Mouse (Mus musculus): ENCODE measurements around the gene Snrpf. TPM values are rescaled to one million over a fixed set of nuclear protein-coding genes. Genes with fewer than 3 reads are reported as not detected.
"Not testable (repeated sequence)": the region's sequence is repeated elsewhere in the genome, so short reads cannot be mapped to it uniquely, and the experiment has no call there.

The Snrpf gene
- polyA plus RNA-seq, 1 experiment from 2014 or later: 70.9 TPM

DNA sequence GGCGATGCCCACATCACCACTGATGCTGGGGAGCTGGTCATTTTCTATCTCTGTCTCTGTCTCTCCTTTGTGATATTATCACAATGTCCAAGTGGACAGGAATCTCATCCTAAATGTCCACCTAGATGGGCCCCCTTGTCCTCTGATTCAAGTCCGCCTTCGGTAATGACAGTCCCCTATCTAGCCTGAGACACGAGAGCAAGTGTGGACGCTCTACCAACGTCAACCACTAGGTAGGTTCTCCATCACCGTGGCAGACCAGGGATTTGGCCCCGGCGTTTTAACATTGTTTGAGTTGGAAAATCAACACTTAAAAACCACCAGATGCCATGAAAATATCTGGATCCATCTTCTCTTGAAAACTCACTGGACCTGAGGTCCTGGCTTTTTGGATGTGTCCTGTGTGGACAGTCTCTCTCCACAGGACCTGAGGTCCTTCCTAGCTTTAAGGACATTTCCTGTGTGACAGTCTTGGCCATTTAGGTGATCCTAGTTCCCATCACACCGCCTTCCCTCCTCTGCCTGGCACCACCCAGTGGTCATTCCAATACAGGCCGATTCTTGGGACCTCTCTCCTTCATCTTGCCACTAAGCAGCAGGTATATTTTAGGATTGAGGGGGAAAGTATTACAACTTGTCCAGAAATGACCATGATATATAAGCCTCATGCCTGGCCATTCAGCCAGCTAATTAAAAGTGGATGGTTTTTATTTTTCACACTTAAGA is 21.5 kb downstream of the Snrpf start:
- Histone ChIP-seq H3K36me3 (ENCODE audit: control insufficient read depth, insufficient read depth) (no peaks in the 10 kb centered on the region), H3K4me1 (ENCODE audit: control insufficient read depth, insufficient read depth, low read length) (no peaks in the 10 kb centered on the region), H3K27ac (ENCODE audit: low read length) (no peak overlapping the region), H3K4me2 (ENCODE audit: low read depth, low read length) (no peak overlapping the region), H3K4me3 (ENCODE audit: low read length) (no peak overlapping the region), H3K27me3 (ENCODE audit: control insufficient read depth, insufficient read depth, low read length) (no peaks in the 10 kb centered on the region), H3K9ac (ENCODE audit: low read length) (no peak overlapping the region), H3K9me3 (replicated peaks; ENCODE audit: control insufficient read depth, low read length) (no peaks in the 10 kb centered on the region)
- 82% methylated on average over 11 of the region's 11 CpGs for WGBS
- ATAC-seq (replicated peaks; ENCODE audit: extremely low read depth, insufficient read depth, low FRiP score): no peak

DNA sequence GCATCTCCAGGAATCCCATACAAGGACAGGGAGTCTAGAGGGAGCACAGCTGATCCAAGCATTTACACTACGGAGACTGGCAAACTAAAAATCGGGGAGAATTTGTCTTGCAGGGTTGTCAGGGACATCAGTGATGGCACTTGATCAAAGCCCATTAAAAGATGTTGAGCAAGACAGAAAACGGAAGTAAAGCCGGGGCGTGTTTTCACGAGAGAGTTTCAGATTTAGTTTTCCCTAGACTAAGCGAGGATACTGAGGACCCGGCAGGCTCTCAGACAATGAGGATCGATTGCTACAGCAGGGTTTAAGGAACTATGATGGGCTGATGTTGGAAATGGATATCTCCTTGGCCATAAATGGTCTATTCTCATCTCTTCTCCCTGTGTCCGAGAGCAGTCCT is 22.4 kb downstream of the Snrpf start:
- Histone ChIP-seq H3K36me3 (ENCODE audit: control insufficient read depth, insufficient read depth) (no peaks in the 10 kb centered on the region), H3K4me1 (ENCODE audit: control insufficient read depth, insufficient read depth, low read length) (no peaks in the 10 kb centered on the region), H3K4me2 (ENCODE audit: low read depth, low read length) (no peak overlapping the region), H3K4me3 (ENCODE audit: low read length) (no peak overlapping the region), H3K9me3 (replicated peaks; ENCODE audit: control insufficient read depth, low read length) (no peaks in the 10 kb centered on the region), H3K9ac (ENCODE audit: low read length) (no peak overlapping the region), H3K27me3 (ENCODE audit: control insufficient read depth, insufficient read depth, low read length) (no peaks in the 10 kb centered on the region), H3K27ac (ENCODE audit: low read length) (no peak overlapping the region)
- 80% methylated on average over 10 of the region's 10 CpGs for WGBS
- ATAC-seq (replicated peaks; ENCODE audit: extremely low read depth, insufficient read depth, low FRiP score): no peak

DNA sequence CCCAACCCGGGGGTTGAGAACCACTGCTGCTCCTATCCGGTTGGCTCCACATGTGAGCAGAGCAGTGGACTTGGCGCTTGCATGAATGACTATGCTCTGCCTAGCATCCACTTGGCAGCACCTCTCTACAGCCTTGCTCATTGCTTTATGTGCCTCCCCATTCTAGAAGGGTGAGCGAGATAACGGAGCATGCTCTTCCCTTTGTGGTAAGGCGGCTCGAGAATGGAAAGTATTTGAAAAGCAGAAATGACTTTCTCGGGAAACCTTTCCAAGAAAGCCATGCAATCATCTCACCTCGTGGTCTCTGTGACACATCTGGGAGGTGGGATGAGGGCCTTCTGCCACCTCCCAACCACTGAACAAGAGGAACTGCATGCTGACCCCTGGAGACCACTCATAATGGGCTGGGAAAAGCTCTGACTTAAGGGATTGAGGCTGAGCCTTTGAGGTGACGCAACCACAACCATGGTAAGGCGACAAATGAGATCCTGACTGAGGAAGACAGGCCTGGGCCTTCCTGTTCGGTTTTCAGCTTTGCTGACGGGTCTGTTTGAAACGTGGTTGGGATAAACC is 24.9 kb downstream of the Snrpf start:
- H3K36me3 ChIP-seq (ENCODE audit: control insufficient read depth, insufficient read depth): no peaks in the 10 kb centered on the region
- no peak overlapping the region for H3K4me3 ChIP-seq (ENCODE audit: low read length)
- no peak overlapping the region for H3K4me2 ChIP-seq (ENCODE audit: low read depth, low read length)
- 74% methylated on average over 14 of the region's 14 CpGs for WGBS
- H3K27me3 ChIP-seq (ENCODE audit: control insufficient read depth, insufficient read depth, low read length): no peaks in the 10 kb centered on the region
- H3K27ac ChIP-seq (ENCODE audit: low read length): no peak overlapping the region
- no peak overlapping the region for H3K9ac ChIP-seq (ENCODE audit: low read length)
- H3K4me1 ChIP-seq (ENCODE audit: control insufficient read depth, insufficient read depth, low read length): no peaks in the 10 kb centered on the region
- H3K9me3 ChIP-seq (replicated peaks; ENCODE audit: control insufficient read depth, low read length): no peaks in the 10 kb centered on the region
- ATAC-seq (replicated peaks; ENCODE audit: extremely low read depth, insufficient read depth, low FRiP score): no peak

DNA sequence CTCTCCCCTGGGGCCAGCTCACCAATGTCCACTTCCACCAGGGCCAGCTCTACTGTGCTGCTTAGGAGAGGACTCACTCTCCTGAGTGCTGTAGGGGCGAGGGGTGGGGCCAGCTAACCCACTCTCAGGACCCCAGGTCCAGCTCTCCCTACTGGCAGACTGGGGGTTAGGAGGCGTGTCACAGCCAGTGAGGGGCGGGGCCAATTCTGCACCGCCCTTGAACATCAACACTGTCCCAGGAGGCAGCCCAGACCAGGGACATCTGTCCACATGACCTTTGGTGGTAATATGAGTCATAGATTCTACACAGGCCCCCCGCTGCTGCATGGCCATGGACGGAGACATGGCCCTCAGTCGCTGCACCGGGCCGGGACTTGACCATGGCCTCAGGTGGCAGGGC is 29.7 kb downstream of the Snrpf start:
- Histone ChIP-seq H3K4me1 (ENCODE audit: control insufficient read depth, insufficient read depth, low read length) (no peaks in the 10 kb centered on the region), H3K27me3 (ENCODE audit: control insufficient read depth, insufficient read depth, low read length) (no peaks in the 10 kb centered on the region), H3K4me2 (ENCODE audit: low read depth, low read length) (no peak overlapping the region), H3K9ac (ENCODE audit: low read length) (no peak overlapping the region), H3K9me3 (replicated peaks; ENCODE audit: control insufficient read depth, low read length) (no peaks in the 10 kb centered on the region), H3K36me3 (ENCODE audit: control insufficient read depth, insufficient read depth) (no peaks in the 10 kb centered on the region), H3K4me3 (ENCODE audit: low read length) (no peak overlapping the region), H3K27ac (ENCODE audit: low read length) (no peak overlapping the region)
- WGBS: 57% methylated on average over 9 of the region's 9 CpGs
- ATAC-seq (replicated peaks; ENCODE audit: extremely low read depth, insufficient read depth, low FRiP score): 0 out of 2 replicates have a peak, but pooled peaks have one; percentile 10

DNA sequence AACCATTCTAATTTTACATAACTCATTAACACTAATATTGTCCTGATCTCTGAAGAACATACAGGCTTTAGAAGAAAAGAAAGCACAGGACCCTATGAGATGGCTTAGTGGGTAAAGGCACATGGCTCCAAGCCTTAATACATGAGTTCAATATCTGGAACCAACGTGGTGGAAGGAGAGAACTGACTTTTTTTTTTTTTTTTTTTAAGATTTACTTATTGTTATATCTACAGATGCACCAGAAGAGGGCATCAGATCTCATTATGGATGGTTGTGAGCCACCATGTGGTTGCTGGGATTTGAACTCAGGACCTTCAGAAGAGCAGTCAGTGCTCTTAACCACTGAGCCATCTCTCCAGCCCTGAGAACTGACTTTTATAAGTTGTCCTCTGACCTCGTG is 31.5 kb downstream of the Snrpf start:
- H3K36me3 ChIP-seq (ENCODE audit: control insufficient read depth, insufficient read depth); H3K27me3 ChIP-seq (ENCODE audit: control insufficient read depth, insufficient read depth, low read length); ATAC-seq (replicated peaks; ENCODE audit: extremely low read depth, insufficient read depth, low FRiP score); H3K27ac ChIP-seq (ENCODE audit: low read length); H3K4me1 ChIP-seq (ENCODE audit: control insufficient read depth, insufficient read depth, low read length); H3K4me3 ChIP-seq (ENCODE audit: low read length); H3K9me3 ChIP-seq (replicated peaks; ENCODE audit: control insufficient read depth, low read length); H3K9ac ChIP-seq (ENCODE audit: low read length); H3K4me2 ChIP-seq (ENCODE audit: low read depth, low read length): not testable (repeated sequence)
- 66% methylated on average over 2 of the region's 2 CpGs for WGBS

DNA sequence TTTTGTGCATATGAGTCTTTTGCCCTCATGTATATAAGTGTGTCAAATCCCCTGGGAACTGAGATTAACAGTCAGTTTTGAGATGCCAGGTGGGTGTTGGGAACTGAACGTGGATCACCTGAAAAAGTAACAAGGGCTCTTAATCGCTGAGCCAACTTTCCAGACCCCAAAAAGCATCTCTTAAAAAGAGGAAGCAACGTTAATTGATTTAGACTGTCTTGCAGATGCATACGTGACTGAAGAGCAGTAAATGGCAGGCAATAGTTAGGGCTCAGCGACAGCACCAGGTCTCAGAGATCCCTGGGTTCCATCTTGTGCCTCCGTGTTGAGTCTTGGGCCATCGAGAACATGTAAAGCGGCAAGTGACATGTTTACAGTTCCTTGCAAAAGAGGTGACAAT is 36.9 kb downstream of the Snrpf start:
- no peak for ATAC-seq (replicated peaks; ENCODE audit: extremely low read depth, insufficient read depth, low FRiP score)

DNA sequence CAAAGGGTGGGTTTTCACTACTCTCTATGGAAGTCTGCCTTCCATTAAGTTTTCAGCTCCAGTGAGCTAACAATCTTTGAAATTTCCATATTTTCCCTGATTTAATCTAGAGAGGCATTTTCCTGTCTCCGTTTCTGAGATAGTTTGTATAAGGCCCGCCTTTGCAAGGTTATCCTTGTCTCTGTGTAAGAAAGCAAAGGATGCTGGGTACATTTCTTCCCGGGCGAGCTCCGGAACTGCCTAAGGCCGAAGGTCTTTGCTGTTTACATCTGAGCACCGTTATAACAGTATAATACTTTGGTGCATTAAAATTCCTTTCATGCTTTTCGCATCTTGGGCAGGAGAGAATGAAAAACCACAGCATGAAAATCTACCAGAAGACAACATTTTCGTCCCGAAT is 39.7 kb downstream of the Snrpf start:
- ATAC-seq (replicated peaks; ENCODE audit: extremely low read depth, insufficient read depth, low FRiP score): no peak
- H3K27ac ChIP-seq (ENCODE audit: low read length): no peak overlapping the region
- WGBS: 75% methylated on average over 10 of the region's 10 CpGs

More for the DNA sequence above, 36.9 kb downstream of the Snrpf start:
- Histone ChIP-seq H3K9me3 (replicated peaks; ENCODE audit: control insufficient read depth, low read length) (no peaks in the 10 kb centered on the region), H3K9ac (ENCODE audit: low read length) (no peak overlapping the region), H3K27ac (ENCODE audit: low read length) (no peak overlapping the region), H3K4me1 (ENCODE audit: control insufficient read depth, insufficient read depth, low read length) (no peaks in the 10 kb centered on the region), H3K36me3 (ENCODE audit: control insufficient read depth, insufficient read depth) (no peaks in the 10 kb centered on the region), H3K4me3 (ENCODE audit: low read length) (no peak overlapping the region), H3K4me2 (ENCODE audit: low read depth, low read length) (no peak overlapping the region), H3K27me3 (ENCODE audit: control insufficient read depth, insufficient read depth, low read length) (no peaks in the 10 kb centered on the region)
- 76% methylated on average over 8 of the region's 8 CpGs for WGBS

DNA sequence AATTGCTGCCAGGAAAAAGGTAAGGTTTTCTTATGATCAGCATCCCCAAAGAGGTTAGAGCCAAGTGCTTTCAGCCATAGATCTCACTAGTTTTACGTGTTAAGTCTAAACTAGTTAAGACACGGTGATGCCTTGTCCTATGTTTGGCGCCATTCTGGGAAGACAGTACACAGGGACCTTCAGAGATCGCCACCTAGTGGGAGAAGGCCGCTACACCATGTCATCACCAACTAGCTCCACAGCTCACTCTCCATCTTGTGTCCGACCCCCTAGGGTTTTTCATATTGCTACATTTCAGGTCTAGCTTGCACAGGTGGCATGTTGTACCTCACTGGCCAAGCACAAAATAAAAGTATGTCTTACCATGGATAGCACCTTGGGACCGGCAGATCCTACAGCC is 40.5 kb downstream of the Snrpf start:
- no peak overlapping the region for H3K9ac ChIP-seq (ENCODE audit: low read length)
- H3K9me3 ChIP-seq (replicated peaks; ENCODE audit: control insufficient read depth, low read length): no peaks in the 10 kb centered on the region
- no peaks in the 10 kb centered on the region for H3K27me3 ChIP-seq (ENCODE audit: control insufficient read depth, insufficient read depth, low read length)
- 12% methylated on average over 7 of the region's 7 CpGs for WGBS
- no peak overlapping the region for H3K27ac ChIP-seq (ENCODE audit: low read length)
- no peak; the same call in 1 of the 2 replicates for ATAC-seq (replicated peaks; ENCODE audit: extremely low read depth, insufficient read depth, low FRiP score)
- H3K4me2 ChIP-seq (ENCODE audit: low read depth, low read length): no peak overlapping the region
- no peaks in the 10 kb centered on the region for H3K4me1 ChIP-seq (ENCODE audit: control insufficient read depth, insufficient read depth, low read length)
- H3K36me3 ChIP-seq (ENCODE audit: control insufficient read depth, insufficient read depth): no peaks in the 10 kb centered on the region
- H3K4me3 ChIP-seq (ENCODE audit: low read length): no peak overlapping the region

More for the DNA sequence above, 39.7 kb downstream of the Snrpf start:
- Histone ChIP-seq H3K4me3 (ENCODE audit: low read length) (no peak overlapping the region), H3K36me3 (ENCODE audit: control insufficient read depth, insufficient read depth) (no peaks in the 10 kb centered on the region), H3K9me3 (replicated peaks; ENCODE audit: control insufficient read depth, low read length) (no peaks in the 10 kb centered on the region), H3K27me3 (ENCODE audit: control insufficient read depth, insufficient read depth, low read length) (no peaks in the 10 kb centered on the region), H3K4me1 (ENCODE audit: control insufficient read depth, insufficient read depth, low read length) (no peaks in the 10 kb centered on the region), H3K4me2 (ENCODE audit: low read depth, low read length) (no peak overlapping the region), H3K9ac (ENCODE audit: low read length) (no peak overlapping the region)

DNA sequence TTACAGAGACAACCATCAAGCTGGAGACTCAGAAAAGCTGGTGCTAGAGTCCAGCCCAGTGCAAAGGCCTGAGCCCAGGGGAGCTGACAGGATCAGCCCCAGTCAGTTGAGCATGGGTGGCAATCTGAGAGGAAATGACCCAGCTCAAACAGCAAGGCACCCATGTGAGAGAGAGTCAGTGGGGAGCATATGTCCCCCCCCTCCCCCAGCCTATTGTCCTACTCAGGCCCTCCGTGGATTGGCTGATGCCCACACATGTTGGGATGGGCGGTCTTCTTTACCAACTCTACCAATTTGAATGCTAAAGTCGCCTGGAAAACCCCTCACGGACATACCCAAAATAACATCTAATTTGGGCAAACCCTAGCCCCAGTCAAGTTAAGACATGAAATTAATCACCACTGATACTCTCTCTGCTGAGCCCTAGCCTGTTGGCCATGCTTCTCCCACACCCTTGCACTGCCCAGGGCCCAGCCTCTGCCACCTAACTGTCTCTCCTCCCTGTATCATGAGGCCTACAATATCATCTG is 41.7 kb downstream of the Snrpf start:
- no peaks in the 10 kb centered on the region for H3K4me1 ChIP-seq (ENCODE audit: control insufficient read depth, insufficient read depth, low read length)
- H3K9ac ChIP-seq (ENCODE audit: low read length): no peak overlapping the region
- no peak overlapping the region for H3K4me3 ChIP-seq (ENCODE audit: low read length)
- H3K27me3 ChIP-seq (ENCODE audit: control insufficient read depth, insufficient read depth, low read length): no peaks in the 10 kb centered on the region
- no peak for ATAC-seq (replicated peaks; ENCODE audit: extremely low read depth, insufficient read depth, low FRiP score)
- WGBS: 88% methylated on average over 4 of the region's 4 CpGs
- no peaks in the 10 kb centered on the region for H3K36me3 ChIP-seq (ENCODE audit: control insufficient read depth, insufficient read depth)
- H3K4me2 ChIP-seq (ENCODE audit: low read depth, low read length): no peak overlapping the region
- no peaks in the 10 kb centered on the region for H3K9me3 ChIP-seq (replicated peaks; ENCODE audit: control insufficient read depth, low read length)
- no peak overlapping the region for H3K27ac ChIP-seq (ENCODE audit: low read length)

Data from heart, embryonic 16.5 days (tissue).